Mouse (Mus musculus) urinary bladder, postnatal 14 days (tissue): ENCODE data around the gene Efr3b.

Experiments used
- DNase-seq: peaks from one replicate; pipeline ENCODE4 v3.0.0; 2021; ENCODE audit warnings: low spot score

The Efr3b gene

GRCm38 (mm10) chr12:4038061-4039041 is at the start of gene Efr3b:
Gene Efr3b, minus strand, starts transcription at chr12:4038915.
- DNase-seq, result peak; percentile 69

DNA sequence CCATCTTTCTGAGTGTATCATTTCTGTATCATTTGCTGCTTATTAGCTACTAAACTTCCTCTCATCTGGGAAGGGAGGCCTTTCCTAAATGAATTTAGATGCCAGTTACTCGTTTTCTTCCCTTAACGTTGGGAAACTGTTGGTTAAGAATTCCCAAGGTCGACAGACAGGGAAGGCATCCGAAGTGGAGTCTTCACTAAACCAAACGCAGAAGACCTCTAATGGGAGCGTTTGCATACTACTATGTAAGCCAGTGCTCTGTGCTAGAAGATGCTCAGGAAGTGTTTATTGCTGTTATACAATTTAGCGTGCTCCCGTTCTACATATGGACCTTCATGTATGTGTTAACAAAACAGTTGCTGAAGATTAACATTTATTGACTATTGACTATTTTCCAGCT is 44.7 kb upstream of the Efr3b start:
- DNase-seq, result no peak

GRCm38 (mm10) chr12:4082132-4083001 is 43.7 kb upstream of the Efr3b start, which contains the start of gene Dnajc27:
Gene Dnajc27, plus strand, starts transcription at chr12:4082583.
- DNase-seq, result peak; percentile 93

DNA sequence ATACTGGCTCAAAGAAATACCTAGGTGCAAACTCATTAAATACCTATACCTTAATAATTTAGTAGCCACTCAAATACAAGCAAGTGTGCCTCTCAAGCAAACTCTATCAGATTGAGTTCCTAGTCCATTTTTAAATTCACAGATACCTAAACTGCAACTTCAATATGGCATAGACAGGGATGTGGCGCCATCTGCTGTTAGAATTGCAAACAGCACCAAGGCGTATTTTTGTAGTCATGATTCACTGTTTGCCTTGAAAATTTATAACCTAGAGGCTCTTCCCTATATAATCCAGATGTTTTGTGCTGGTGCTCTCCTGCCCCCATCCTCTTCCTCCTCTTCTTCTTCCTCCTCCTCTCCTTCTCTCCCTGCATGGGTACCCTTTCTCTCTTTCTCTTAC is 41.6 kb upstream of the Efr3b start:
- DNase-seq, result peak; percentile 78

GRCm38 (mm10) chr12:4078069-4078468 is 39.4 kb upstream of the Efr3b start:
- DNase-seq, result no peak

- DNase-seq, result no peak
Measured at GRCm38 (mm10) chr12:4076383-4076782, 37.7 kb upstream of the Efr3b start.

- no peak for DNase-seq
Measured at GRCm38 (mm10) chr12:4075407-4075806, 36.7 kb upstream of the Efr3b start.

DNA sequence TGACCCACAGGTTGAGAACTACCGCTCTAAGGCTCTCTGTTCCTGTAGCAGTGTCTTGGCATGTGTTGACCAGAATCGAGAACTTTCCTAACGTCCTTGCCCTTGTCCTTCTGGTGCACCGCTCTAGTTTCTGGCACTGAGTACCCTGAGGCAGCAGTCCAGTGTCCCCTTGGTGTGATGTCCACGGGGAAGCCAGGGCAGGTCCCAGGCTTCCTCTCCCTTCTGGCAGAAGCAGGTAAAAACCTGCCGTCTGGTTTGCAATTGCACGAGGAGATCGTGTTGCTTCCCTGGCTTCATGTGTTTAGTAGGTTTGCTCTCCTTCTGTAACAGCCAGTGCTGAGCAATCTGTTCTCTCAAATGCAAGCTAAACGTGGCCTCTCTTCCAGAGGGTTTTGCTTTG is 33.0 kb upstream of the Efr3b start:
- DNase-seq, result no peak

DNA sequence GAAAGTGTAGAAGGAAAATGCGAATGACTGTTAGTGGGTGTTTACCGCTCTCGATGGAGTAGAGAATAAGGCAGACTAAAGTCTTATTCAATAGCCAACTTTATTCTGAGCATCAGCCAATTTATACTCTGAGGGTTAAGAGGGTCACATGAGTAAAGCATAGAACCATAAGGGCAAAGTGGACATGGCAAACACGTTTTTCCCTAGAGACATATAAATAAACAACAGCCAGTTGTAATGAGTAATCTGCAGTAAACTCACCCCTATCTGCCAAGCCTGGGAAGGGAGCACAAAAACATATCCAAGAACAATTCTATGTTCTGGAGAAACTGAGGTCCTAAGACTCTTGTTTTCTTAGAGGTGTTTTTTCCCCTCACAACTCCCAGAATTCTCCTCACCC is 29.8 kb upstream of the Efr3b start:
- DNase-seq, result no peak

DNA sequence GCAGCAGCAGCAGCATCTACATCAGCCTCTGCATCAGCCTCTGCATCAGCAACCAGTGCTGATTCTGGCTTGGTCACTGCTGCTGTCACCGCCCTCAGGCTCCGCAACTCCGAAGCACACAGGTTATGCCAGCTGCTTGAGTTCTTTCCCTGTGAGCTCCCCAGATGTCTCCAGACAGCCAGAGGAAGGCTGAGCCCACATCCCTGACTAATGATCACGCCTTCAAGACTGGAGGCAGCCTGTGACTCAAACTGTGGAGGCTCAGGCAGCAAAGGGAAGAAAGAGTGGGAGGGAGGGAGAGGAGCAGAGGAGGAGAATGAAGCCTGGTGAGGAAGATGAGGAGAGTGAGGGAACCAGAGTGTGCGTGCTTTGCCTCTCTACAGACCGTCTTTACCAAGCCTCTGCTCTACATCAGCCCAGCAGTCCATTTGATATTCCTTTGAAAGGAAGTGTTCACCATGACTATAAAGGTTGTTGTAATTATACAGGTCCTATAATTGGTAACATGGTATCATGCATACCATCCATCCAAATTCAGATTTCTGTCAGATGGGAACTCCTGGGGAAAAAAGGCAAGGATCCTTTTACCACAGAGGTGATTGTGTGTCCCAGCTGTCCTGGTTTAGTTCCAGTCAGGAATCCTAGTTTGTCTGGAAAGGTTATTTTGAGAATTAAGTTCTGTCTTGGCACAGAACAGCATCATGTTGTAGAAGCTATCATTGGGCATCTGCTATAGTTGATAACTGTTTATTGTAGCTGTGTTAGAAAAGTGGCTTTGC is 28.2 kb upstream of the Efr3b start:
- DNase-seq, result no peak

- no peak for DNase-seq
Measured at GRCm38 (mm10) chr12:4065944-4066343, 27.2 kb upstream of the Efr3b start.

- no peak for DNase-seq
Measured at GRCm38 (mm10) chr12:4065498-4065897, 26.8 kb upstream of the Efr3b start.

GRCm38 (mm10) chr12:4059683-4060082 is 21.0 kb upstream of the Efr3b start:
- no peak for DNase-seq

DNA sequence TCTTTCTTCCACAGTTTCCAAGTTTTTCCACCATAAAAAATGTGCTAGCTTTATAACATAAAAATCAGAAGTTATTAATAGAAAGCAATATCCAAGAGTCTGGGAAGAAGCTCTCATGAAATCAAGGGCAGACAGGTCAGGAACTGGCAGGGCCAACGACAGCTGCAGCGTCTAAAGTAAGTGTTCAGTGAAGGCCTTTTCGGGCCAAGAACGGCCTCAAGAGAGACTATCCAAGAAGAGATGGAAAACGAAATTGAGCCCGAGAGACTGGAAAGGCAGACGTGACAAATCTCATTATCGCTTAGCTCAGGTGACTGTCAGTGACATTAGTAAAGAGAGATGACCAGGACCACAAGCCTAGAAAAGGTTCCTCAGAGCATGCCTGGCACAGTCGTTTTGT is 19.6 kb upstream of the Efr3b start:
- DNase-seq, result no peak

DNA sequence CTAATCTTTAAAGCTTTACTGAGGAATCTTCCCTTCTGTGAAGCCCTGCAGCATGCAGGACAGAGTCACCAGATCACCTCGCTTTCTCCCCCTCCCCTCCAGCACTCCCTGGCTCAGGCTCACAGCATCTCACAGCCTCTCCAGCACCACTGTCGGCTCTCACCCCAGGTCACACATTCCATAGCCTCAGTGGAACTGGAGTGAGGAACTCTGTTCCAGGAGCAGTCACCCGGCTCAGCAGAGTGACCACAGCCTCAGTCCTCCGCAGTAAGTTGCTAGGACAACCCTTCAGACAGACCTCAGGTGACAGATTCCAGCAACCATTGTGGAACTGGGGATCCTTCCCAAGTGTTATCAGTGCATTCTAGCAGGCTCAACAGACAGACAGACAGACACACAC is 16.1 kb upstream of the Efr3b start:
- DNase-seq, result no peak

DNA sequence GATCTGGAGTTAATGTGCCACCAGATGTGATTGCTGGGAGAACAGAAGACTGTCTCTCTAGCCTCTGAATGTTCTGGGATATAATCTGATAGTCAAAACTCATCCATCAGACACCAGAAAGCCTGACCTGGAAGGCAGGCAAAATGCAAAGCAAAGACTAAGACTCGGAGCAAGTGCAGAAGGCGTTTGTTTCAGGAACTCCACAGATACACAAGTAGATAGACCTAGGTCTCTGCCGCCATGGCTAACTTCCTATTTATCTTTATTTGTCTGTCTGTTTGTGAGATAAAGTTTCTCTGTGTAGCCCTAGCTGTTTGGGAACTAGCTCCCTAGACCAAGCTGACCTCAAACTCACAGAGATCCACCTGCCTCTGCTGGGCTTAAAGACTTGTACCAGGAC is 14.9 kb upstream of the Efr3b start:
- DNase-seq, result no peak

GRCm38 (mm10) chr12:4050861-4051425 is 12.2 kb upstream of the Efr3b start:
- DNase-seq, result no peak

GRCm38 (mm10) chr12:4048031-4048430 is 9.3 kb upstream of the Efr3b start:
- no peak for DNase-seq

DNA sequence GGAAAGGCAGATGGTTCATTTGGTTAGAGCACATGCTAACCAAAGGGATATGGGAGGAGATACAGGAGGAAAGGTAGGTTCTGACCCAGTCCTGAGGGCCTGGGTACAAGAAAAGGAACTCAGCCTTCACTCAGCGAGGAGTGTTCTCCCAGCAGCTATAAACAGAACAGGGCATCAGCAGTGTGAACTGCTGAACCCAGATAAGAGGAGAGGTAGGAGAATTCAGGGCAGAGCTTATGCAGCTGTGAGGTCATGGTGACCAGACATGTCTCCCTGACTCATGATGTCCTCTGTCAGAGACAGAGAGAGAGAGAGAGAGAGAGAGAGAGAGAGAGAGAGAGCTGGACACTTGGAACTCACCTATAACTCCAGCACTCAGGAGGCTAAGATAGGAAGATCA is 7.3 kb upstream of the Efr3b start:
- DNase-seq, result no peak

GRCm38 (mm10) chr12:4042411-4042810 is 3.7 kb upstream of the Efr3b start:
- DNase-seq, result no peak

- DNase-seq, result no peak
Measured at GRCm38 (mm10) chr12:4039046-4039445, 331 bp upstream of the Efr3b start.

- no peak for DNase-seq
Measured at GRCm38 (mm10) chr12:4037511-4037910, 1.2 kb downstream of the Efr3b start.
